Mouse (Mus musculus) kidney, postnatal 0 days (tissue): Measurements from ENCODE around the gene Col25a1. TPM values are rescaled to one million over a fixed set of nuclear protein-coding genes. Genes with fewer than 3 reads are reported as not detected.
A peak's percentile ranks its signal among the peaks of the same experiment; 100 is the strongest.

ENCODE experiments used
- ATAC-seq: fragments of 200-750 bp; cut with Nextera tagmentation; replicated peaks from 2 replicates; pipeline ENCODE4 v1.8.0; 2017; ENCODE audit warnings: low read depth, moderate number of reproducible peaks, moderate TSS enrichment, moderate library complexity; ENCODE audit not compliant: low FRiP score
- DNase-seq: peaks from one replicate; pipeline ENCODE4 v3.0.0-alpha.2; 2016; ENCODE audit warnings: low spot score
- H3K27ac ChIP-seq: fragments of 300-500 bp; sonication (generic); 2 replicates; pipeline ENCODE4 v1.5.1; 2014; ENCODE audit warnings: mild to moderate bottlenecking
- H3K27me3 ChIP-seq: fragments of 300-500 bp; sonication (generic); 2 replicates; pipeline ENCODE4 v1.6.1; 2014; ENCODE audit warnings: low read length, mixed read lengths; ENCODE audit not compliant: insufficient read depth
- H3K36me3 ChIP-seq: fragments of 300-500 bp; sonication (generic); 2 replicates; pipeline ENCODE4 v1.6.1; 2014; ENCODE audit warnings: low read length, mixed read lengths; ENCODE audit not compliant: insufficient read depth
- H3K4me1 ChIP-seq: fragments of 300-500 bp; sonication (generic); replicated peaks from 2 replicates; pipeline ENCODE4 v1.6.1; 2014; ENCODE audit warnings: antibody characterized with exemption, low read length, mixed read lengths; ENCODE audit not compliant: insufficient read depth
- H3K4me2 ChIP-seq: fragments of 300-500 bp; sonication (generic); 2 replicates; pipeline ENCODE4 v1.6.1; 2014; ENCODE audit warnings: mild to moderate bottlenecking, low read length, moderate library complexity, mixed read lengths
- H3K4me3 ChIP-seq: fragments of 300-500 bp; sonication (generic); replicated peaks from 2 replicates; pipeline ENCODE4 v1.5.1; 2014; ENCODE audit warnings: low read depth, low read length
- H3K9ac ChIP-seq: fragments of 300-500 bp; sonication (generic); 2 replicates; pipeline ENCODE4 v1.6.1; 2014; ENCODE audit warnings: low read depth, low read length
- H3K9me3 ChIP-seq: fragments of 300-500 bp; sonication (generic); replicated peaks from 2 replicates; pipeline ENCODE4 v1.6.1; 2016; ENCODE audit warnings: low read length, inconsistent platforms, mixed read lengths
- CTCF ChIP-seq: IDR thresholded peaks from 2 replicates; pipeline ENCODE4 v1.5.1; 2016; ENCODE audit warnings: antibody characterized with exemption, low read depth, mild to moderate bottlenecking, moderate library complexity
- WGBS: fragments of 180-500 bp; shearing (Covaris S2); extraction: QIAGEN DNeasy Blood & Tissue Kit; methylation state at CpG from one replicate; pipeline ENCODE4 v1.1.7; 2014; 5-methylcytosine and 5-hydroxymethylcytosine counted together
- polyA plus RNA-seq: library from polyadenylated mRNA; unstranded; fragments of >200 nt; fragmentation: Nextera tagmentation; extraction: Ambion mirVana; gene quantifications from 2 replicates; pipeline ENCODE4 v1.2.1, GENCODE M21; 2015

Col25a1 gene
- 1.4 and 1.5 TPM in 2 replicates for polyA plus RNA-seq

DNA sequence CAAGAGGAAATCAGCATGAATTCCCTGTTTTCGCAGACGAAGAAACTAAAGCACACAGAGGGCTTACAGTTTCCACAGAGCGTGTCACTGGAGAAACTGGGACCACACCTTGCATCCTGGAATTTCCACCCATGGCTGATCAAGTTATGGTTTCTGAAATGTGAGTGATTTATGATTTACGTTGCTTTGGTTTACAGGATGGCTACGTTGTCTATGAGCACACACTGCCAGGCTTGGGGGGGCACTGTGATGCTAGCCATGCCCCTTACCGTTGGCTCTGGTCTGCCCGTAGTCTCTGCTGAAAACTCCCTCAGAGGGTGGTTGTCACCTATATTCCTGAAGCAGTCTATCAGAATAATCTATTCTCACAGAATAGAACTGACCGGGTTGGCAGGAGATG lies at the start of gene Col25a1:
Gene Col25a1 (plus strand): TSS at position 301 of the 400 bp plus-strand sequence.
- H3K4me2 ChIP-seq = peak within 1 kb of the TSS; percentile 40
- H3K4me3 ChIP-seq = no peak within 1 kb of the TSS
- WGBS = 87% methylated on average over 8 of the region's 8 CpGs

DNA sequence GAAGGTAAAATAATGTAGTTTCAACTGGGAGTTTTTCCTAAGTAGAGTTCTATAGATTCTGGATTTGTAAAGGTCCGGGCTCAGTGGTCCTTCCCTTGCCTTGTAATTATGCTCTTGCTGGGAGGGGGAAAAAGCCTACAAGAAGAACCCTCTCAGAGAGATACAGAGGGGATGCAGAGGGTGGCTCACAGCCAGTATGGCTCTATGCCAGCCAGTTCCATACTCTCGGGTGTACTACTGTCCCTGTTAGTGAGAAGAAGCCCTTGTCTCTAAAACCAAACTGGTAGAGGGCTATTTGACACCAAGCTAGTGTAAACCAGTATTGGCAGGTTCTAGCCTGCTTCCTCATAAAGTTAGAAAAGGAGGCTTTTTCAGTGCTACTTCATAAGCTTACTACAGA lies 48.0 kb upstream of the Col25a1 start:
- no peaks in the 10 kb centered on the region for H3K27me3 ChIP-seq
- H3K9me3 ChIP-seq = no peaks in the 10 kb centered on the region
- H3K36me3 ChIP-seq = no peaks in the 10 kb centered on the region
- H3K27ac ChIP-seq = no peak overlapping the region
- no peak for ATAC-seq
- DNase-seq = no peak
- H3K4me2 ChIP-seq = no peak overlapping the region
- H3K4me1 ChIP-seq = no peaks in the 10 kb centered on the region
- H3K9ac ChIP-seq = no peak overlapping the region
- 53% methylated on average over 2 of the region's 2 CpGs for WGBS
- H3K4me3 ChIP-seq = no peak overlapping the region
- TF ChIP-seq CTCF = no peak

More for the DNA sequence above, at the start of gene Col25a1:
- Histone ChIP-seq H3K36me3 (no peaks in the 10 kb centered on the region), H3K9ac (no peak within 1 kb of the TSS), H3K27me3 (no peaks in the 10 kb centered on the region), H3K27ac (no peak within 1 kb of the TSS), H3K9me3 (no peaks in the 10 kb centered on the region), H3K4me1 (no peaks in the 10 kb centered on the region)
- TF ChIP-seq CTCF = no peak
- ATAC-seq (no peak), DNase-seq (no peak)

DNA sequence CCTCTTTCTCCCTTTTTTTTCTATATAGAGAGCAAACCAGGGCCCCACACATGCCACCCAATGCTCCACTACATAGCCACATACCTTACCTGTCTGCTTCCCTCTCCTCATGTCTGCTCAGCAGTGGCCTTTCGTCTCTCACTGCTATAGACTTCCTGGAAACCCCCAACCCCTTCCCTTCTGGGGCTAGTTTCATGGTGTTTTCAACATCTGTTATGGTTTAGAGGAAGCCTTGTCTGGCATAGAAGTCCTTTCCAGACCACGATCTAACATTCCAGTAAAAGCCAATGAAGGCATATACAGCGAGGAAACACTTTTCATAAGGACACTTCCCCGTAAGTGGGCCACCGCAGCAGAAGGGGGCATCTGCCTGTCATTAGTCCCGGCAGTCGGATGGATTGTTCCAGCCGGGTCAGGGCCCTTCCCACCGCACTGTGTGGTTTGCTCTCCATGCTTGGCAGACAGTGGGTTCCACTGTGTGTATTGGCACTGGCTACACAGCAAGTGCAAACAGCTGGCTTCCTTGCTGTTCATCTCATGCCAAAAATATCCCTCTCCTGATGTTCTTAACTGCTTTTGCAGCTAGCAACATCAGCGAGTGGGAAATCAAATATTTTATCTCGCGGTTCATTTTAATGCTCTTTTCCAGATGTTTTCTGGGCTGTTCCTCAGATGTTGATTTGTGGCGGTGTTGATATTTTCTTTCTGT lies 44.8 kb upstream of the Col25a1 start:
- no peaks in the 10 kb centered on the region for H3K36me3 ChIP-seq
- H3K27me3 ChIP-seq = no peaks in the 10 kb centered on the region
- TF ChIP-seq CTCF = no peak
- WGBS = 54% methylated on average over 13 of the region's 13 CpGs
- no peak overlapping the region for H3K9ac ChIP-seq
- H3K27ac ChIP-seq = no peak overlapping the region
- no peak for ATAC-seq
- H3K9me3 ChIP-seq = no peaks in the 10 kb centered on the region
- H3K4me2 ChIP-seq = no peak overlapping the region
- no peaks in the 10 kb centered on the region for H3K4me1 ChIP-seq
- H3K4me3 ChIP-seq = no peak overlapping the region
- peak; percentile 51 for DNase-seq

DNA sequence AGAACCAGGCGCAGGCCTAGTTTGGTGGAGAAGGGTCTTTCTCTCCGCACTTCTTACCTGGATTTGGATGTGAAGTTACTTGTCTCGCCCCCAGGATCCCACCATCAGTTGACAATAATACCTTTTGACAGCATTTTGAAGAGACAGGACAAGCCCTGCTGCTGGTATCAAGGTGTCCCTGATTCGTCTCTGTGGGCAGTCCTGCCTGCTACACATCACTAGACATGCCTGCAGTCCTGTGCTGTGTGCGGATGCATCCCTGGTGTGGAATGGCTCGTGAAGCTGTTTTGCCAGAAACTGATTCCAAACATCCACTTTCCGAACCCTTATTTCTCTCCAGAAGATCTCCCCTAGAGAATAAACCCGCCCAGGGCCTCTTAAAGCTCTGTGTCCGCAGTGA lies 43.8 kb upstream of the Col25a1 start:
- no peak for ATAC-seq
- TF ChIP-seq CTCF = no peak
- H3K27me3 ChIP-seq = no peaks in the 10 kb centered on the region
- no peak for DNase-seq
- H3K9me3 ChIP-seq = no peaks in the 10 kb centered on the region
- no peaks in the 10 kb centered on the region for H3K4me1 ChIP-seq
- no peak overlapping the region for H3K9ac ChIP-seq
- no peak overlapping the region for H3K4me3 ChIP-seq
- H3K4me2 ChIP-seq = no peak overlapping the region
- no peak overlapping the region for H3K27ac ChIP-seq
- no peaks in the 10 kb centered on the region for H3K36me3 ChIP-seq
- 73% methylated on average over 9 of the region's 9 CpGs for WGBS

DNA sequence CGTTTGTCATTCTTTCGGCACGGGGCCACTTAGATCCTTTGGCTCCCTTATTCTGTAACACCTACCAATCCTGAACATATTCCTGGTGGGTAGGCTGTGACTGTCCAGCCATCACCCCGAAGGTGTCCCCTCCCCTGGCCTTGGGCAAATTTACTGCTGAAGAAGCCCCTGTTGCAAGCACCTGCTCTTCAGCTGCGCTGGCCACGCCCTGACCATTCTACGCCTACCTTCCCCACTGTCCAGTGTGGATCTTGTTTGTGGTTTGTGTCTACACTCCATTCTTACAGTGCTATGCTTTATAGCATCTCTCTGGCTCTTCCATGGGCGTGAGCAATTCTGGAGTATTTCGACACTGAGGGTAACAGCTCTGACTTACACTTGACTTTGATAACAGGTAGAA lies 42.6 kb upstream of the Col25a1 start:
- Histone ChIP-seq H3K27me3 (no peaks in the 10 kb centered on the region), H3K9ac (no peak overlapping the region), H3K4me3 (no peak overlapping the region), H3K36me3 (no peaks in the 10 kb centered on the region), H3K4me2 (no peak overlapping the region), H3K27ac (no peak overlapping the region), H3K4me1 (no peaks in the 10 kb centered on the region), H3K9me3 (no peaks in the 10 kb centered on the region)
- 88% methylated on average over 9 of the region's 9 CpGs for WGBS
- no peak for TF ChIP-seq CTCF
- no peak for ATAC-seq
- DNase-seq = no peak

DNA sequence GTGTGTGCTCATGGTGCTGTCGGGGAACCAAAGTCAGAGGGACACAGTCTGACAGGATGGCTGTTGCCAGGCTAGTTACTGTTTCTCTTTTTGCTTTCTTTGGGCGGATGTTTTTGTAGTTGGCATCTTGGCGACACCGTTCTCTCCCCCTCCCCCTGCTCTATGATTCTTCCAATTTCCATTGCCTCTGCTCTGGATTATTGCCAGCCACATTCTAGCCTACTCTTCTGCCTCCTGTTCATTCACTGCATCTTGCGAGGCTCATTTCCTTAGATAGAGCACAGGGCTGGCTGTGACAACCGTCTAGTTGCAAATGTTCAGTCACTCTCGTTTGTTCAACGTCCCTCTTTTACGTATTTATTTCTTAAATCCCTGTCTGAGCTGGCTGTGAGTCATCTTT lies 40.8 kb upstream of the Col25a1 start:
- TF ChIP-seq CTCF = no peak
- DNase-seq = no peak
- 87% methylated on average over 9 of the region's 9 CpGs for WGBS

DNA sequence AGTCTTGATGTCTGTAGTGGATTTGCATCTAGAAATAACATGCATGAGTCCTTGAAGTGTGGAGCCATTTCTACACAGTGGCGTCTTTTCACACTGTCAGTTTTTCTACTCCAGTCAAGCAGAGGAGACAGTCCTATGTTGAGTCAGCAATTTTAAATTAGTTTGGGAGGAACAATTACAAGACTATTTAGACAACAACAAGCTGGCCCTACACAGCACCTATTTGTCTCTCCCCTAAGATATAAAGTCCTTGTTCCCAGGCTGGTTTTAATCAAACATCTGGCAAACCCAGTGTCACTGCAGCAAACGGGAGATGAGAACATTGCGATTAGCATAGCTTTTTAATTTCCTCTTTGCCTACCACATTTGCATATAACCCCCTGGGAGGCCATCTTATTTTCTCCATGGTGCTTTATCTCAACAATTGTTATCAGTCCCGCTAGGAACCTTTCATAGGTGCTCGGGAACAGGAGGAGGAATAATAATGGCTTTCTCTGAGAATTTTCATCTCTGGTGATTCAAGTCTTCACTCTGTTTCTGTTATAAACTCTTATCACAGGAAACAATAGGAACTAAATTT lies 37.1 kb upstream of the Col25a1 start:
- no peak overlapping the region for H3K4me2 ChIP-seq
- 78% methylated on average over 5 of the region's 5 CpGs for WGBS
- no peaks in the 10 kb centered on the region for H3K27me3 ChIP-seq
- DNase-seq (no peak), ATAC-seq (no peak)
- H3K27ac ChIP-seq = no peak overlapping the region
- H3K9ac ChIP-seq = no peak overlapping the region
- H3K36me3 ChIP-seq = no peaks in the 10 kb centered on the region
- no peak overlapping the region for H3K4me3 ChIP-seq
- H3K9me3 ChIP-seq = no peaks in the 10 kb centered on the region
- no peaks in the 10 kb centered on the region for H3K4me1 ChIP-seq
- TF ChIP-seq CTCF = no peak

More for the DNA sequence above, 40.8 kb upstream of the Col25a1 start:
- Histone ChIP-seq H3K36me3 (no peaks in the 10 kb centered on the region), H3K4me1 (no peaks in the 10 kb centered on the region), H3K9me3 (no peaks in the 10 kb centered on the region), H3K27ac (no peak overlapping the region), H3K4me2 (no peak overlapping the region), H3K9ac (no peak overlapping the region), H3K4me3 (no peak overlapping the region), H3K27me3 (no peaks in the 10 kb centered on the region)
- no peak for ATAC-seq
